Mouse (Mus musculus): ENCODE data around the gene Uck2. TPM values are rescaled to one million over a fixed set of nuclear protein-coding genes. Genes with fewer than 3 reads are reported as not detected.
A peak's percentile ranks its signal among the peaks of the same experiment; 100 is the strongest.

Gene Uck2
- total RNA-seq, 2 experiments from 2014 or later, result 25.1 to 32.1 TPM

- DNase-seq, result no peak
Measured at GRCm38 (mm10) chr1:167249881-167250280, 35.2 kb downstream of the Uck2 start.

- DNase-seq, result no peak
Measured at GRCm38 (mm10) chr1:167249252-167249651, 35.9 kb downstream of the Uck2 start.

DNA sequence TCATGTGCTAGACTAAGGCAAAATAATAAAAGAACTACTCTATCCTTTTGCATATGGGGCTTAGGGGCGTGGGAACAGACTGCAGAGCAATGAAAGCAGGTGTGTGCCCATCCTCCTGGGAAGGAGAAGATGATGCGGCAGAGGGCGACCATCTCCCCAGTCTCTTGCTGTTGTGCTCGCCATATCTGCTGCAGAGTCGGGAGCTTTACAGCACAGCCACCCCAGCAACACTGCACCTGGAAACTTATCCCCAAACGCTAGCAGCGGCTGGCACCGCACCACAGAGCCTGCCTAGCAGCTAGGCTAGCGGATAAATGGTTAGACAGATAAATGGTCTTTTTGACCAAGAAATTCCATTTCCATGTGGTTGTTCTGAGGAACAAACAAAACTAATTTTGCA lies 37.2 kb downstream of the Uck2 start:
- no peak for DNase-seq

- DNase-seq, result peak; percentile 88
Measured at GRCm38 (mm10) chr1:167246976-167247375, 38.1 kb downstream of the Uck2 start.

DNA sequence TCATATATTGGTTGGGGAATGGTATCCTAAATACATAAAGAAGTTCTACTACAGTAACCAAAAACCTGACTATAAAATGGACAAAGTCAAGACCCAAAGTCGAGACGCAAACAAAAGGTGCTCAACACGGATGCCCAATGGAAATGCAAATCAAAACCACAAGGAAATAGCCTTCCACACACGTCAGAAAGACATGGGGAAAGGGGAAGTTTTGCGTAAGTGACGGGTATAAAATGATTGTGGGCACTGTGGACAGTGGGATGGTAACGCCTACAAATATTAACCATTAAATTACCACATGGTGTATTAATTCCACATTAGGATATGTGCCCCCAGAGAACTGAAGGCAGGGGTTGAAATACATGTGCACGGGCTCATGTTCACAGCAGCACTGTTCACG lies 38.8 kb downstream of the Uck2 start:
- no peak for DNase-seq

GRCm38 (mm10) chr1:167245180-167245641 lies 39.9 kb downstream of the Uck2 start:
- DNase-seq, result no peak

DNA sequence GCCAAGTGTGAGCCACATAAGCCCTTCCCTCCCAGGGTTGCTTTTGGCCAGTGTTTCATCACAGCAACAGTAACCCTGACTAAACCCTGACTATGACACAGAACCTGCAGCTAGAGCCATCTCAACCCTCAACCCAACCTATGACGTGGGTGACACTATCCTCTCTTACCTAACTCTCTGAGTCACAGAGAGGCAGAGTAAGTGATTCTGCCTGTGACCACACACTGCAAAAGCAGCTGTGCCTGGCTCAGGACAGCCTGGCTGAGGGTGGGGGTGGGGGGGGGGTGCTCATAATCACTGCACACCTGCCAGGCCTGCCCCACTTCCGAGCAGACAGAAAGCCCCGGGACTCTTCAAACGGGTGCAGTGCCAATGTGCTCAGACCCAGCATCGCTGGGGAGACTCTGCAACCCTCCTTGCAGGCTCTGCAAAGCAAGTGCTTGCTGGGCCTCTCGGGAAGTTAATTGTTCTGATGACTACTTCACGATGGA lies 42.9 kb downstream of the Uck2 start:
- DNase-seq, result no peak

- no peak for DNase-seq
Measured at GRCm38 (mm10) chr1:167241487-167241886, 43.6 kb downstream of the Uck2 start.

GRCm38 (mm10) chr1:167240361-167240760 lies 44.8 kb downstream of the Uck2 start:
- DNase-seq, result peak; percentile 33

GRCm38 (mm10) chr1:167239916-167240315 lies 45.2 kb downstream of the Uck2 start:
- no peak for DNase-seq

GRCm38 (mm10) chr1:167237798-167238197 lies 47.3 kb downstream of the Uck2 start:
- no peak for DNase-seq

DNA sequence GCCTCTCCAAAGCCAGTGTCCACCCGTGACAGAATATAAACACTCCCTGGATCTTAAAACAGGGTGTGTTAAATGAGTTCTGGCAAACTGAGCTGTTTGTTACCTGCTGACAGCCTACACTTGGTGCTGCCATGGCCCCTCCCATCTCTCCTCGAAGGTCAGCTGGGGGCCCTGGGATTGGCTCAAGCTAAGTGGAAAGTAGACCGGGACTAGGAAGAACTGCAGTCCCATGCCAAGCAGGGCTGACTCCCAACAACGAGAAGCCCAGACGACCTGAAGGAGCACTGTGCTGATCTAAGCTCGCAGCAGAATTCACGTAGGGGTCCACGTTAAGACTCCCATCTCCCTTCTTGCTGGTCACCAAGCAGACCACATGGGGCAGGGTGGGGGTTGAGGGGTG lies 48.3 kb downstream of the Uck2 start:
- peak; percentile 34 for DNase-seq

GRCm38 (mm10) chr1:167234344-167234743 lies 50.8 kb downstream of the Uck2 start:
- no peak for DNase-seq

- DNase-seq, result no peak
Measured at GRCm38 (mm10) chr1:167232918-167233317, 52.2 kb downstream of the Uck2 start.

GRCm38 (mm10) chr1:167231612-167232283 lies 53.4 kb downstream of the Uck2 start:
- peak; percentile 47 for DNase-seq

- DNase-seq, result no peak
Measured at GRCm38 (mm10) chr1:167230930-167231611, 54.0 kb downstream of the Uck2 start.

DNA sequence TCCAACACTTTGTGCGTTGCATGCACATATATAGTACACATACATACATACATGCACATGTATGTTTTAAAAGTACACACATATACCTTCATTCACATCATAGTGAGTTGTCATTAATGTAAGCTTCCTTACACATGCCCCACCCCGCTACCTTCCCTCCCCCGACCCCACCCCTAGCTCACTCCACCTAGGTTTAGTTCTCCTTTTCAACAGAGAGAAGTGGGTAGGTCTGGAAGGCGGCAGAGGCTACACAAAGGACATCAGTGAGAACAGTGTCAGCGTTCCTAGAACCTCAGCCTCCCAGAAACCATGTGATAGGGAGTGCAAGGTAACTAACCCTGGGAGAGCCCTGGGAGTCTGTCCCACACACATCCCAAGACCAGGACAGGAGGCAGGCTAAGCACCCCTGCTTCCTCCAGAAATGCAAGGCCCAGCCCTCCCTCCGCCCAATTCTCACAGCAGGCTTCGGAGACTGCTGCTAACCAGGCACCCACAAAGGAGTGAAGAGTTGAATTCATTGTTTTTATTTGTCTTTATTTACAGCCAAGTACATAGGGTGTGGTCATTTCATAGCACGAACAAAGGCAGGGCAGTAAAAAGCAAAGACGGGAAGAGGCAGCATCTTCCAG lies 62.6 kb downstream of the Uck2 start:
- DNase-seq, result no peak

GRCm38 (mm10) chr1:167220303-167221174 lies 64.6 kb downstream of the Uck2 start:
- peak; percentile 80 for DNase-seq

- no peak for DNase-seq
Measured at GRCm38 (mm10) chr1:167215460-167215859, 69.7 kb downstream of the Uck2 start.

DNA sequence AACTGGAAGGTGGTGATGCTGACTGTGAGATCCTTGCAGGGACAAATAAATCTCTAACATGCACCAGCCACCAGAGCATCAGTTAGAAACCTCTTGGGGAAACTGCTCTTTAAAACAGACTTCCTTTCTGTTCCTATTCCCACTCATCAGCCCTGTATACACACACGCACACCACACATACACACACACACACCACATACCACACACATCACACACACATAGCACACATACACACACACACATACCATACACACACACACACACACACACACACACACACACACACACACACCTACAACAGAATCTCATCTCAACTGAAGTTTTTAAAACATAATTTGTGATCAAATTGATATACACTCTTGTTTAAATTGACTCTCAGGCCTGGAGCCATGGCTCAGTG lies 72.4 kb downstream of the Uck2 start:
- no peak for DNase-seq

DNA sequence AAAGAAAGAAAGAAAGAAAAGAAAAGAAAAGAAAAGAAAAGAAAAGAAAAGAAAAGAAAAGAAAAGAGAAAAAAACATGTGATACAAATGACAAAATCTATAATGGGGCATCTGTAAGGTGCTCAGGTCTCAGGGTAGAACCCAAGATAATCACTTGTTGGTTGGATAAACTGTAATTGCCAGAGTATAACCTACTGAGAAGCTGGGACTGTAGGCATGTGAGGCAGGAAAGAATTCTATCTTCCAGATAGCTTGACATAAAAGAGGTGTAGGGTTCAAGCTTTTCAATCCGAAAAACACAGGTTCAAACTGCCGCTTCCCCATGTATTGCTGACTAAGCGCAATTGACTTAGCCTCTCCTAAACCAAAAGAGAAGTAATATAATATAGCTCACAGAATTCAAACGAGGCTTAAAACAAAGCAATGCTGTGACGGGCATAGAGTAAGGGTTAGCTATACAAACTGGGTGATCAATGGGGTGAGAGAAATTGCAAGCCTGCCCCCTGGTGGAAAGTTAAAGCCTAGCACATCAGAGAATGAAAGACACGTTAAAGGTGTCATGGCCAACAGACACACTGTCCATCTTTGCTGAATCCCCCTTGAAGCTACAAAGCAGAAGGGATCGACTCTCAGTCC lies 73.0 kb downstream of the Uck2 start:
- DNase-seq, result peak; percentile 46

GRCm38 (mm10) chr1:167208816-167209215 lies 76.3 kb downstream of the Uck2 start:
- DNase-seq, result no peak

All from gastrocnemius, postnatal 10 days (tissue).